Mouse (Mus musculus) CH12.LX (cell line): Measurements from ENCODE around the gene Cpne9.

Experiments
- CTCF ChIP-seq, 2 experiments: IDR thresholded peaks in 1 of 2; conservative IDR thresholded peaks in 1 of 2; 2 replicates each; pipeline ENCODE4 v1.5.1; 2011 to 2012; ENCODE audit warnings: low read depth in 2 of 2, low read length in 2 of 2, improper control_type of control experiment in 1 of 2, inconsistent platforms in 1 of 2, mild to moderate bottlenecking in 1 of 2, moderate library complexity in 1 of 2
- HCFC1 ChIP-seq: IDR thresholded peaks from 2 replicates; pipeline ENCODE4 v1.6.1; 2012; ENCODE audit warnings: low read depth, mild to moderate bottlenecking, inconsistent platforms, low read length, improper control_type of control experiment
- KAT2A ChIP-seq: IDR thresholded peaks from 2 replicates; pipeline ENCODE4 v1.6.1; 2012; ENCODE audit warnings: low read length, improper control_type of control experiment, inconsistent platforms; ENCODE audit not compliant: insufficient replicate concordance
- POLR2A ChIP-seq: IDR thresholded peaks from 2 replicates; pipeline ENCODE4 v1.6.1; 2011; ENCODE audit warnings: low read depth, mild to moderate bottlenecking, improper control_type of control experiment, low read length

GRCm38 (mm10) chr6:113346897-113347296, 64.8 kb downstream of the Cpne9 start:
- no peak for TF ChIP-seq POLR2A
- TF ChIP-seq KAT2A, result no peak
- TF ChIP-seq CTCF (conservative IDR thresholded peaks at IDR 0.05 in 1 of 2, IDR thresholded peaks at IDR 0.05 in 1 of 2; ENCODE audit: low read depth in 2 of 2, low read length in 2 of 2), result no peak
- TF ChIP-seq HCFC1, result no peak
